Mouse (Mus musculus) forebrain, embryonic 14.5 days (tissue): Measurements from ENCODE around the gene Gm20388. TPM values are rescaled to one million over a fixed set of nuclear protein-coding genes. Genes with fewer than 3 reads are reported as not detected.
A peak's percentile ranks its signal among the peaks of the same experiment; 100 is the strongest.

Experiments
- ATAC-seq: fragments of 200-750 bp; cut with Nextera tagmentation; 2 replicates; pipeline ENCODE4 v1.8.0; 2017; ENCODE audit warnings: mild to moderate bottlenecking, moderate library complexity
- DNase-seq: peaks from one replicate; pipeline ENCODE4 v3.0.0-alpha.2; 2015; ENCODE audit warnings: low spot score
- H3K27ac ChIP-seq: fragments of 300-500 bp; sonication (generic); 2 replicates; pipeline ENCODE4 v1.5.1; 2014; ENCODE audit warnings: low read depth, mild to moderate bottlenecking, control low read depth, low read length, moderate library complexity
- H3K27me3 ChIP-seq: fragments of 300-500 bp; sonication (generic); replicated peaks from 2 replicates; pipeline ENCODE4 v1.6.1; 2014; ENCODE audit warnings: low read length, control low read depth, mixed read lengths; ENCODE audit not compliant: control insufficient read depth, insufficient read depth
- H3K36me3 ChIP-seq: fragments of 300-500 bp; sonication (generic); 2 replicates; pipeline ENCODE4 v1.6.1; 2014; ENCODE audit warnings: low read length, control low read depth; ENCODE audit not compliant: control insufficient read depth, insufficient read depth
- H3K4me1 ChIP-seq: fragments of 300-500 bp; sonication (generic); 2 replicates; pipeline ENCODE4 v1.6.1; 2014; ENCODE audit warnings: antibody characterized with exemption, low read length, control low read depth; ENCODE audit not compliant: control insufficient read depth, insufficient read depth
- H3K4me2 ChIP-seq: fragments of 300-500 bp; sonication (generic); 2 replicates; pipeline ENCODE4 v1.6.1; 2014; ENCODE audit warnings: mild to moderate bottlenecking, control low read depth, low read length
- H3K4me3 ChIP-seq: fragments of 300-500 bp; sonication (generic); 2 replicates; pipeline ENCODE4 v1.5.1; 2014; ENCODE audit warnings: low read depth, low read length, control low read depth
- H3K9ac ChIP-seq: fragments of 300-500 bp; sonication (generic); 2 replicates; pipeline ENCODE4 v1.6.1; 2014; ENCODE audit warnings: mild to moderate bottlenecking, low read length, control low read depth, moderate library complexity
- H3K9me3 ChIP-seq: fragments of 300-500 bp; sonication (generic); replicated peaks from 2 replicates; pipeline ENCODE4 v1.6.1; 2016; ENCODE audit warnings: low read length, control low read depth, mixed read lengths; ENCODE audit not compliant: control insufficient read depth
- WGBS: fragments of 180-500 bp; shearing (Covaris S2); extraction: QIAGEN DNeasy Blood & Tissue Kit; methylation state at CpG from one replicate; pipeline ENCODE4 v1.1.7; 2014; 5-methylcytosine and 5-hydroxymethylcytosine counted together
- polyA plus RNA-seq: library from polyadenylated mRNA; unstranded; fragments of >200 nt; fragmentation: Nextera tagmentation; extraction: Ambion mirVana; gene quantifications from 2 replicates; pipeline ENCODE4 v1.2.1, GENCODE M21; 2014

Gene Gm20388
- polyA plus RNA-seq, 1 experiment from 2014 or later: 7.4 TPM

GRCm38 (mm10) chr8:122960932-122961331 lies 3050.3 kb downstream of the Gm20388 start:
- Histone ChIP-seq H3K4me3 (no peak overlapping the region), H3K4me2 (no peak overlapping the region), H3K9me3 (no peaks in the 10 kb centered on the region), H3K27me3 (no peaks in the 10 kb centered on the region), H3K36me3 (no peaks in the 10 kb centered on the region), H3K9ac (no peak overlapping the region), H3K27ac (no peak overlapping the region), H3K4me1 (no peaks in the 10 kb centered on the region)
- DNase-seq (no peak), ATAC-seq (no peak)
- WGBS: 50% methylated on average over 1 of the region's 1 CpGs

- H3K9me3 ChIP-seq: no peaks in the 10 kb centered on the region
- H3K4me1 ChIP-seq: no peaks in the 10 kb centered on the region
- H3K4me3 ChIP-seq: no peak overlapping the region
- H3K27me3 ChIP-seq: no peaks in the 10 kb centered on the region
- WGBS: 90% methylated on average over 2 of the region's 2 CpGs
- DNase-seq (no peak), ATAC-seq (no peak)
- no peak overlapping the region for H3K9ac ChIP-seq
- H3K4me2 ChIP-seq: no peak overlapping the region
- H3K36me3 ChIP-seq: no peaks in the 10 kb centered on the region
- no peak overlapping the region for H3K27ac ChIP-seq
Measured at GRCm38 (mm10) chr8:122961458-122961857, 3050.8 kb downstream of the Gm20388 start.

GRCm38 (mm10) chr8:122962046-122962445 lies 3051.4 kb downstream of the Gm20388 start:
- no peak overlapping the region for H3K4me3 ChIP-seq
- H3K27me3 ChIP-seq: no peaks in the 10 kb centered on the region
- H3K9ac ChIP-seq: no peak overlapping the region
- DNase-seq (no peak), ATAC-seq (no peak)
- H3K27ac ChIP-seq: no peak overlapping the region
- no peaks in the 10 kb centered on the region for H3K36me3 ChIP-seq
- 66% methylated on average over 5 of the region's 5 CpGs for WGBS
- H3K4me2 ChIP-seq: no peak overlapping the region
- H3K9me3 ChIP-seq: no peaks in the 10 kb centered on the region
- H3K4me1 ChIP-seq: no peaks in the 10 kb centered on the region

- Histone ChIP-seq H3K9me3 (no peaks in the 10 kb centered on the region), H3K27ac (no peak overlapping the region), H3K9ac (no peak overlapping the region), H3K36me3 (peaks cover 5% of the 10 kb centered on the region), H3K4me1 (no peaks in the 10 kb centered on the region), H3K4me3 (no peak overlapping the region), H3K4me2 (no peak overlapping the region), H3K27me3 (no peaks in the 10 kb centered on the region)
- no peak for DNase-seq
- ATAC-seq: no peak
- 90% methylated on average over 3 of the region's 3 CpGs for WGBS
Measured at GRCm38 (mm10) chr8:122966638-122967037, 3056.0 kb downstream of the Gm20388 start.

- Histone ChIP-seq H3K9me3 (no peaks in the 10 kb centered on the region), H3K27ac (no peak overlapping the region), H3K27me3 (no peaks in the 10 kb centered on the region), H3K4me3 (no peak overlapping the region), H3K4me2 (no peak overlapping the region), H3K36me3 (peaks cover 5% of the 10 kb centered on the region), H3K4me1 (no peaks in the 10 kb centered on the region), H3K9ac (no peak overlapping the region)
- ATAC-seq: no peak
- peak; percentile 35 for DNase-seq
- WGBS: 88% methylated on average over 3 of the region's 3 CpGs
Measured at GRCm38 (mm10) chr8:122968145-122968544, 3057.5 kb downstream of the Gm20388 start.

- Histone ChIP-seq H3K27me3 (no peaks in the 10 kb centered on the region), H3K9me3 (no peaks in the 10 kb centered on the region), H3K36me3 (peaks cover 5% of the 10 kb centered on the region), H3K9ac (no peak overlapping the region), H3K4me2 (no peak overlapping the region), H3K4me1 (no peaks in the 10 kb centered on the region), H3K4me3 (no peak overlapping the region), H3K27ac (no peak overlapping the region)
- ATAC-seq (no peak), DNase-seq (no peak)
- 98% methylated on average over 3 of the region's 3 CpGs for WGBS
Measured at GRCm38 (mm10) chr8:122969964-122970620, 3059.5 kb downstream of the Gm20388 start.

- no peaks in the 10 kb centered on the region for H3K9me3 ChIP-seq
- no peaks in the 10 kb centered on the region for H3K27me3 ChIP-seq
- H3K4me3 ChIP-seq: no peak overlapping the region
- ATAC-seq (no peak), DNase-seq (no peak)
- no peak overlapping the region for H3K9ac ChIP-seq
- no peaks in the 10 kb centered on the region for H3K36me3 ChIP-seq
- H3K4me2 ChIP-seq: no peak overlapping the region
- 96% methylated on average over 4 of the region's 4 CpGs for WGBS
- H3K4me1 ChIP-seq: no peaks in the 10 kb centered on the region
- H3K27ac ChIP-seq: no peak overlapping the region
Measured at GRCm38 (mm10) chr8:122976046-122976445, 3065.4 kb downstream of the Gm20388 start.

- Histone ChIP-seq H3K9me3 (no peaks in the 10 kb centered on the region), H3K27ac (no peak overlapping the region), H3K4me2 (no peak overlapping the region), H3K36me3 (no peaks in the 10 kb centered on the region), H3K9ac (no peak overlapping the region), H3K27me3 (no peaks in the 10 kb centered on the region), H3K4me3 (no peak overlapping the region), H3K4me1 (no peaks in the 10 kb centered on the region)
- ATAC-seq (no peak), DNase-seq (no peak)
- 91% methylated on average over 3 of the region's 3 CpGs for WGBS
Measured at GRCm38 (mm10) chr8:122979424-122979823, 3068.8 kb downstream of the Gm20388 start.

- DNase-seq: no peak
- no peaks in the 10 kb centered on the region for H3K27me3 ChIP-seq
- no peaks in the 10 kb centered on the region for H3K4me1 ChIP-seq
- no peak overlapping the region for H3K4me2 ChIP-seq
- no peaks in the 10 kb centered on the region for H3K36me3 ChIP-seq
- 80% methylated on average over 10 of the region's 10 CpGs for WGBS
- no peak for ATAC-seq
- H3K9me3 ChIP-seq: no peaks in the 10 kb centered on the region
- H3K9ac ChIP-seq: no peak overlapping the region
- H3K27ac ChIP-seq: no peak overlapping the region
- H3K4me3 ChIP-seq: no peak overlapping the region
Measured at GRCm38 (mm10) chr8:122979865-122980509, 3069.3 kb downstream of the Gm20388 start.
